Mouse (Mus musculus) liver, adult 2 months (tissue): ENCODE measurements around the gene Gys1.

Experiments used
- CTCF ChIP-seq: fragments of 200-500 bp; IDR thresholded peaks from 2 replicates; pipeline ENCODE4 v1.5.1; 2011; ENCODE audit warnings: low read depth, low read length, control low read depth
- POLR2A ChIP-seq: fragments of 200-500 bp; IDR thresholded peaks from 2 replicates; pipeline ENCODE4 v1.6.1; 2011; ENCODE audit warnings: low read length, control low read depth; ENCODE audit not compliant: insufficient read depth; ENCODE audit errors: extremely low read depth

- TF ChIP-seq CTCF (no peak), POLR2A (no peak)
These were observed 52.2 kb downstream of the Gys1 start, which contains the start of gene Gm45808 for GRCm38 (mm10) chr7:45486761-45487415.
